In the genomic region with DNA sequence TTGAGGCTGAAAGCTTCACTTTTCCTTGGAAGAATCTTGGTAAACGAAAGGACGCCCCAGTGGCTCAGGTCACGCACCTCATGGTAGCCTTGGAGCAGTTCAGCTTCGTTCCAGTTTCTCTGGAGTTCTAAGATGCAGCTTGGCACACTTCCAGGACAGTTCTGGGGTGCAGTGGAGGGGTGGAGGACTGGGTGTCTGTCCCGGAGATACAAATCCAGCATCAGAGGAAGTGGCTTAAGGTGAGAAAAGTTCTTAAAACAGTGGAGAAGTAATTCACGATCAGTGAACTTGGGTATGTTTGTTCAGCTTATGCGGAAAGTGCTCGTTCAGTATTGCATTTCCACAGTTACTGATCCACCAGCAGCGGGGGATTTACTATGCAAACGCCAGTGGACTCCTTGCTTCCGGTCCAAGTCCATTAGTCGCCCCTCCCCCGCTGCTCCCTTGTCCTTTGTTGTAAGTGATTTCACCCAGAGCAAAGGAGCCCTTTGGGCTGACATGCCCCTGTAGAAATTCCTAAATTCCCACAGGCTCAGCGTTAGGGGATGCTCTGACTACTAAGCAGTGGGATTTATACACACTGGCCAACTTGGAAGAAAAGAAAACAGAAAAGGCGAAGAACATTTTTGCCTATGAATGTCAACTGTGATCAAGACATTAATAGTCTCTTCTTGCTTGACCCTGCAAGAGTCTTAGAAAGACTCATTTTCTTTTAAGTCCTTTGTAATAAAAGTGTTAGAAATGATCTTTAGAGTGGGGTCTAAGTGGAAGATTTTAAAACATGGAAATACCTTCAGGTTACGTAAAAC, we compare ENCODE assay signal across 8 mouse cellular contexts.
A peak's percentile ranks its signal among the peaks of the same experiment; 100 is the strongest.
DNase-seq lines count a peak whose midpoint lies in the region; ATAC-seq lines count a peak whose summit lies in the region.

No protein-coding gene starts in this region.

- no peaks in the 10 kb centered on the region for H3K27me3 ChIP-seq in intestine, embryonic 14.5 days (replicated peaks; ENCODE audit: control insufficient read depth, insufficient read depth, low read length)
- H3K27me3 ChIP-seq in stomach, embryonic 15.5 days (replicated peaks), result no peaks in the 10 kb centered on the region

- peak; percentile 59 for DNase-seq in R1 (ENCODE audit: low read depth, low spot score)
- peak; percentile 60 to 66 for DNase-seq in cerebellum, postnatal 14 days
- peak; percentile 36 to 55 for DNase-seq in frontal cortex, postnatal 25 days (ENCODE audit: low spot score in 2 of 2)
- peak; percentile 76 for DNase-seq in intestine, embryonic 14.5 days (ENCODE audit: low spot score)
- DNase-seq in left cerebral cortex, adult 9 months (ENCODE audit: low spot score in 2 of 2), result peak; percentile 20 to 65
- DNase-seq in lung, postnatal 36 days, result peak; percentile 42
- DNase-seq in MN1 (ENCODE audit: low spot score), result no peak

- H3K36me3 ChIP-seq in intestine, embryonic 14.5 days (ENCODE audit: control insufficient read depth, insufficient read depth, low read length), result no peaks in the 10 kb centered on the region
- H3K36me3 ChIP-seq in stomach, embryonic 15.5 days, result no peaks in the 10 kb centered on the region

- peak; percentile 84 for ATAC-seq in intestine, embryonic 14.5 days (replicated peaks; ENCODE audit: low FRiP score, low TSS enrichment, low read depth)
- ATAC-seq in stomach, embryonic 15.5 days (ENCODE audit: insufficient read depth, low FRiP score, low read depth), result peak; percentile 65; the same call in 1 of the 2 replicates

- peak overlapping the region; percentile 69 for H3K4me2 ChIP-seq in intestine, embryonic 14.5 days (ENCODE audit: low read length)
- H3K4me2 ChIP-seq in stomach, embryonic 15.5 days, result peak overlapping the region; percentile 78

- peaks cover 8% of the 10 kb centered on the region; the same call in 1 of the 2 replicates for H3K4me1 ChIP-seq in intestine, embryonic 14.5 days (replicated peaks; ENCODE audit: control insufficient read depth, insufficient read depth, low read length)
- H3K4me1 ChIP-seq in stomach, embryonic 15.5 days, result 0 out of 2 replicates have a peak, but pooled peaks cover 4% of the 10 kb centered on the region

- peak overlapping the region; percentile 34 for H3K4me3 ChIP-seq in intestine, embryonic 14.5 days (ENCODE audit: low read depth, low read length)
- H3K4me3 ChIP-seq in stomach, embryonic 15.5 days (replicated peaks), result peak overlapping the region; percentile 39

- H3K9me3 ChIP-seq in intestine, embryonic 14.5 days (ENCODE audit: control insufficient read depth, low read length), result no peaks in the 10 kb centered on the region
- no peaks in the 10 kb centered on the region for H3K9me3 ChIP-seq in stomach, embryonic 15.5 days

- H3K27ac ChIP-seq in intestine, embryonic 14.5 days (ENCODE audit: low read depth), result no peak overlapping the region
- peak overlapping the region; percentile 40; the same call in 1 of the 2 replicates for H3K27ac ChIP-seq in stomach, embryonic 15.5 days

- H3K9ac ChIP-seq in intestine, embryonic 14.5 days (ENCODE audit: low read length), result peak overlapping the region; percentile 42
- H3K9ac ChIP-seq in stomach, embryonic 15.5 days, result no peak overlapping the region

- 10% methylated on average over 16 of the region's 16 CpGs for WGBS in intestine, embryonic 14.5 days
- WGBS in stomach, embryonic 15.5 days, result 11% methylated on average over 16 of the region's 16 CpGs
